Mouse (Mus musculus): Measurements from ENCODE around the gene Usp30. TPM values are rescaled to one million over a fixed set of nuclear protein-coding genes. Genes with fewer than 3 reads are reported as not detected.

Usp30 gene
- total RNA-seq, 1 experiment = 15.8 TPM

DNA sequence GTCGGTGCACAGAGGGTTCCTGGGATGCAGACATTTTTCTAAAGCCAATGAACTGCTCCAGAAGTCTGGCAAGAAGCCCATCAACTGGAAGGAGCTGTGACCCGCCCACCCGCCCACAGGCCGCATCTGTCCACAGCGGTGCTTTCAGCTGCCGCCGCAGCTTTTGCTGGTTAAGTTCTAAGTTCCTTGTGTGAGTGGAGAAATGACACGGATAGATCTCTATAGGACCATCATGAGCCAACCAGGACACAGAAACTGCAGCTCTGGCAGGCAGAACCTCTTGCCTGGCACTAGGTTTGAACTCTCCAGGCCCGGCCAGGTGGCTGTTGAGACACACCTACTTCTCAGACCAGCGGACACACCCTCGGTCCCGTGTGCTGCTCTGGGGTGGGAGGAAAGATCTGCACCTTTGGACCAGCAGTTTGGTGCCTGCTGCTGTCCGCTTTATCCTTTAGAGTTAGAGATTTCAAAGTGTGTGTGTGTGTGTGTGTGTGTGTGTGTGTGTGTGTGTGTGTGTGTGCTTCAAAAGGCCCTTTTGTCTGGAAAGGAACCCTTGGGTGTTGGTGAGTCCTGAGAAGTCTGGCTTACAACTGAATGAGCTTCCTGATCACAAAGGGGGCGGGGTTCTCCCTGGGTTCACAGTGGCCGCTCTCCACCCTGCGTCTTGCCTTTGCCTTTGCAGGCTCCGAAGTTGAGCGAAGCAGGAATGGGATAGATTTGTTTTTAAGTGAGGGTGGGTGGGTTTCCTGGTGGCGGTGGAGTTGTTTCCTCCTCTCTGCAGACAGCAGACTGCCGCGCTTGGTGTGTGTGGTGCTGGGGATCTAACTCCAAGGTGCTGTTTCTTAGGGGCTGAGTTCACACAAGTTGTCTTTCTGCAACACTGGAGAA is 73.3 kb downstream of the Usp30 start:
- Histone ChIP-seq H3K9ac (ENCODE audit: insufficient read depth, low read depth, low read length, poor library complexity, severe bottlenecking) (no peak overlapping the region), H3K27ac (ENCODE audit: insufficient read depth, low read depth, low read length, poor library complexity, severe bottlenecking) (no peak overlapping the region), H3K4me1 (ENCODE audit: control insufficient read depth in 2 of 2, insufficient read depth in 2 of 2, low read length in 2 of 2, poor library complexity in 1 of 2) (peaks cover 0 to 30% of the 10 kb centered on the region in 2 experiments; a peak in 2 of 4 replicates), H3K4me3 (ENCODE audit: insufficient read depth in 1 of 2, low read depth in 1 of 2, low read length in 2 of 2, poor library complexity in 1 of 2, severe bottlenecking in 1 of 2) (no peak overlapping the region), H3K36me3 (ENCODE audit: control insufficient read depth, insufficient read depth, low read length, poor library complexity, severe bottlenecking) (peaks cover 58% of the 10 kb centered on the region), H3K9me3 (ENCODE audit: control insufficient read depth, insufficient read depth, low read depth, low read length) (no peaks in the 10 kb centered on the region)
- no peak for DNase-seq (ENCODE audit: low read depth, low spot score)
- TF ChIP-seq ZNF384 (IDR thresholded peaks at IDR 0.05; ENCODE audit: low read depth, low read length) = no peak
- in situ Hi-C loops (cut with MboI; ENCODE audit: low sequenced_read_pairs in 2 of 2, unreplicated experiment in 2 of 2) = no loop called here

DNA sequence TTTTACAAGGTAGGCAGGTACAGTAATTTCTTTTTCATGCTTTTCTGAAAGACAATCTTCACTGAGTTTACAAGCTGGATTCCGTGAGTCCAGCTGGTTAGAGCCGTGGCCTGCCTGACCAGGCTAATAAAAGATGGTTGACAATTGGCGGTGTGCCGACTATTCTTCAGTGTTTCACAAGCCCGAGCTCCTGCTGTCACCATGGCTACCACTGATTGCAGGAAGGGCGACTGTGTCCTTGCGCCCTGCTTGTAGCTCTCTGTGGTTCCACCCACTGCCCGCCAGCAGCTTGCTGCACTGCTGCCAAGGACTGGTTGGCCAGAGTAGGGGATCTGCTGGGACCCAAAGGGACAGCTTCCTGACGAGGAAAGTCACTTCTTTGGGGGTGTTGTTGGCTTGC is 73.9 kb downstream of the Usp30 start:
- Histone ChIP-seq H3K27ac (ENCODE audit: insufficient read depth, low read depth, low read length, poor library complexity, severe bottlenecking) (no peak overlapping the region), H3K9ac (ENCODE audit: insufficient read depth, low read depth, low read length, poor library complexity, severe bottlenecking) (no peak overlapping the region), H3K4me1 (ENCODE audit: control insufficient read depth in 2 of 2, insufficient read depth in 2 of 2, low read length in 2 of 2, poor library complexity in 1 of 2) (peaks cover 0 to 34% of the 10 kb centered on the region in 2 experiments; a peak in 3 of 4 replicates), H3K36me3 (ENCODE audit: control insufficient read depth, insufficient read depth, low read length, poor library complexity, severe bottlenecking) (peaks cover 57% of the 10 kb centered on the region), H3K9me3 (ENCODE audit: control insufficient read depth, insufficient read depth, low read depth, low read length) (no peaks in the 10 kb centered on the region), H3K4me3 (ENCODE audit: insufficient read depth in 1 of 2, low read depth in 1 of 2, low read length in 2 of 2, poor library complexity in 1 of 2, severe bottlenecking in 1 of 2) (no peak overlapping the region)
- in situ Hi-C loops (cut with MboI; ENCODE audit: low sequenced_read_pairs in 2 of 2, unreplicated experiment in 2 of 2) = no loop called here
- no peak for TF ChIP-seq HCFC1 (IDR thresholded peaks at IDR 0.05; ENCODE audit: borderline replicate concordance, insufficient read depth, low read length)
- TF ChIP-seq ZNF384 (IDR thresholded peaks at IDR 0.05; ENCODE audit: low read depth, low read length) = no peak
- TF ChIP-seq MAFK (IDR thresholded peaks at IDR 0.05; ENCODE audit: insufficient read depth, low read depth, low read length) = no peak
- TF ChIP-seq CHD2 (IDR thresholded peaks at IDR 0.05; ENCODE audit: low read depth, low read length) = no peak
- no peak for TF ChIP-seq ZC3H11A (IDR thresholded peaks at IDR 0.05; ENCODE audit: borderline replicate concordance, low read depth, low read length)
- DNase-seq (ENCODE audit: low read depth, low spot score) = no peak

DNA sequence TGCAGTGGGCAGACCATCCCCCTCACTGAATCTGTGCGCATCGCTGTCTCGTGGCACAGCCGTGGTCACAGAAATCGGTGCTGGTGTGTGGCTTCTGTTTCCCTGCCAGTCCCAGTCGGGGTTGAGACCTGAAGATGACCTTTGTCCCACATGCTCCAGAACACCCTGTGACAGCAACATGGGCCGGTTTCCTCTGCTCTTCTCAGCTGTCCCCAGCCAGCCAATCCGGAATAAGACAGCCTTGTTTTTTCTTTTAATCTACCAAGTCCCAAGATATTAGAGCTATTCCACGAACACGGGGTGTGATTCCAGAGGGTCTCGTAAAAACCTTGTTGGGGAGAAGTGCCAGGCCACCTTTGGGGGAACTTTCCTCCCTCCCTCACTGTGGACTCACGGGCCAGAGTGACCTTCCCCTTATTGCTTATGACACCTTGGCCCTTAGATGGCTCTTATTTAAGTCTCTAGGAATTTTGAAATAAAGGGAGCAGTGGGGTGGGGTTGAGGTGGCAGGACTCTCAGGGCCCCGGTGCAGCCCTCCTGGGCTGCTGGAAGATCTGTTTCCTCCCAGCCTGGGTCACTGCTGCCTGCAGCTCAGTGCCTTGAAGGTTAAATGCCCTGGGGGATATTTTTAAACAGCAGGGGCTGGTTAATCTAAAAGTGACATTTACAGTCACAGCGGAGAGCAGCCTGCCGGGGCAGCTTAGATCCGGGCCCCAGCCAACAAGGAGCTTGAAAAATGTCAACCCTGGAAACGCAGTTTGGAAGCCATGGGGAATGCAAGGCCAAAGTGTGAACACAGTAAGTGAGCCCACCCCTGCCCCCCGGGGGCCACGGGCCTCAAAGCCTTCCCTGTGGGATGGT is 81.0 kb downstream of the Usp30 start, which contains the start of gene Acacb:
Gene Acacb, plus strand, starts transcription at position 508 of the 861 bp plus-strand sequence.
- in situ Hi-C loops (cut with MboI; ENCODE audit: low sequenced_read_pairs in 2 of 2, unreplicated experiment in 2 of 2) = no loop called here
- no peak within 1 kb of the TSS; the same call in 1 of the 2 replicates for H3K9ac ChIP-seq (ENCODE audit: insufficient read depth, low read depth, low read length, poor library complexity, severe bottlenecking)
- H3K4me3 ChIP-seq (ENCODE audit: insufficient read depth in 1 of 2, low read depth in 1 of 2, low read length in 2 of 2, poor library complexity in 1 of 2, severe bottlenecking in 1 of 2) = no peak within 1 kb of the TSS
- H3K27ac ChIP-seq (ENCODE audit: insufficient read depth, low read depth, low read length, poor library complexity, severe bottlenecking) = no peak within 1 kb of the TSS
- H3K9me3 ChIP-seq (ENCODE audit: control insufficient read depth, insufficient read depth, low read depth, low read length) = no peaks in the 10 kb centered on the region
- no peak for DNase-seq (ENCODE audit: low read depth, low spot score)
- no peaks in the 10 kb centered on the region for H3K36me3 ChIP-seq (ENCODE audit: control insufficient read depth, insufficient read depth, low read length, poor library complexity, severe bottlenecking)
- peaks cover 2 to 33% of the 10 kb centered on the region in 2 experiments; a peak in 3 of 4 replicates for H3K4me1 ChIP-seq (ENCODE audit: control insufficient read depth in 2 of 2, insufficient read depth in 2 of 2, low read length in 2 of 2, poor library complexity in 1 of 2)
- TF ChIP-seq HCFC1 (IDR thresholded peaks at IDR 0.05; ENCODE audit: borderline replicate concordance, insufficient read depth, low read length) (no peak), CHD2 (IDR thresholded peaks at IDR 0.05; ENCODE audit: low read depth, low read length) (no peak), ZNF384 (IDR thresholded peaks at IDR 0.05; ENCODE audit: low read depth, low read length) (no peak), MAFK (IDR thresholded peaks at IDR 0.05; ENCODE audit: insufficient read depth, low read depth, low read length) (no peak), ZC3H11A (IDR thresholded peaks at IDR 0.05; ENCODE audit: borderline replicate concordance, low read depth, low read length) (no peak)

DNA sequence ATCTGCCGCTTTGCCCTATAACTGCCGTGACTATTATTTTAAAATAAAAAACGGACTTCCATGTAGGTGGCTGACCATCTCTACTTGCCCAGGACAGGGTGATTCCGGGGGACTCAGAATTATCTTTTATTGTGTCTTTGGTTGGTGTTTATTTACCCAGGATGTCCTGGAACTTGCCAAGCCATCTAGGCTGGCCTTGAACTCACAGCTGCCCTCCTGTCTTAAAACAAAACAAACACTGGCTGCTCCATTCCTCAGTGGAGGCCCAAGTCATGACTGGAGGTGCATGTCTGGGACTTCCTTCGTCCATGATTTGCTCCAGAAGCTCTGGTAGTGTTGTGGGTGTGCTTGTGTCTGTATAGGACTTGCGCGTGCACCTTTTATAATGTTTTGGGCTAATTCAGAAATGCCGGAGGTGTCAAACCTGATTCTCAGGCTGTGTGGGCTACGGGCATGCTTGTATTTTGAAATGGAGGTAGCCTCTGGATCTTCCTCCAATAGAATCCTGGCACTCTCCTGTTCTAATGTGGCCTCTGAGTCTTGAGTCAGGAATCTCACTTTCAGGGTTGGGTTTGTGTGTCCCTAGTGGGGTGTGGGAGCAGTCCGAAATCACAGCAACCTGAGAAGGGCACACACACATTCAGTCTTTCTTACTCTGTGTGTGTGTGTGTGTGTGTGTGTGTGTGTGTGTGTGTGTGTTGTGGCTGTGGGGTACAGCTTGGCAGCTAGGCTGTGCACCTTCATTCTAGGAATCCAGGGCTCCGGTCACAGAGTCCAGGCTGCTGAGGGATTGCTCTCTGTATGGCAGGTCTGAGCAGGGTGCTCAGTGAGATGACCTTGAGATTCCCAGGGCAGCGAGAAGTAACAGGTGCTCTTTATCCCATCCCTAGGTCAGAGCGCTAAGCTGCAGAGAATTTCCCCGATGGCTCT is 82.0 kb downstream of the Usp30 start:
- Histone ChIP-seq H3K4me1 (ENCODE audit: control insufficient read depth in 2 of 2, insufficient read depth in 2 of 2, low read length in 2 of 2, poor library complexity in 1 of 2) (peaks cover 3 to 42% of the 10 kb centered on the region in 2 experiments; a peak in 3 of 4 replicates), H3K36me3 (ENCODE audit: control insufficient read depth, insufficient read depth, low read length, poor library complexity, severe bottlenecking) (no peaks in the 10 kb centered on the region), H3K9me3 (ENCODE audit: control insufficient read depth, insufficient read depth, low read depth, low read length) (no peaks in the 10 kb centered on the region), H3K27ac (ENCODE audit: insufficient read depth, low read depth, low read length, poor library complexity, severe bottlenecking) (no peak overlapping the region), H3K4me3 (ENCODE audit: insufficient read depth in 1 of 2, low read depth in 1 of 2, low read length in 2 of 2, poor library complexity in 1 of 2, severe bottlenecking in 1 of 2) (no peak overlapping the region), H3K9ac (ENCODE audit: insufficient read depth, low read depth, low read length, poor library complexity, severe bottlenecking) (no peak overlapping the region; the same call in 1 of the 2 replicates)
- TF ChIP-seq ZNF384 (IDR thresholded peaks at IDR 0.05; ENCODE audit: low read depth, low read length) (no peak), ZC3H11A (IDR thresholded peaks at IDR 0.05; ENCODE audit: borderline replicate concordance, low read depth, low read length) (no peak), HCFC1 (IDR thresholded peaks at IDR 0.05; ENCODE audit: borderline replicate concordance, insufficient read depth, low read length) (no peak), CHD2 (IDR thresholded peaks at IDR 0.05; ENCODE audit: low read depth, low read length) (no peak), MAFK (IDR thresholded peaks at IDR 0.05; ENCODE audit: insufficient read depth, low read depth, low read length) (no peak)
- DNase-seq (ENCODE audit: low read depth, low spot score) = no peak
- in situ Hi-C loops (cut with MboI; ENCODE audit: low sequenced_read_pairs in 2 of 2, unreplicated experiment in 2 of 2) = no loop called here
